Mouse (Mus musculus) heart, adult 2 months (tissue): ENCODE data around the gene Fam43b. TPM values are rescaled to one million over a fixed set of nuclear protein-coding genes. Genes with fewer than 3 reads are reported as not detected.

ENCODE experiments used
- DNase-seq, 2 experiments: peaks; one replicate each; pipeline ENCODE4 v3.0.0; 2021
- H3K27ac ChIP-seq: fragments of 200-600 bp; 2 replicates; pipeline ENCODE4 v1.8.1; 2022
- H3K27me3 ChIP-seq: fragments of 200-500 bp; 2 replicates; pipeline ENCODE4 v1.6.1; 2012; ENCODE audit warnings: mild to moderate bottlenecking, low read length, inconsistent platforms, mixed read lengths; ENCODE audit not compliant: control insufficient read depth, insufficient read depth
- H3K36me3 ChIP-seq: fragments of 200-500 bp; 2 replicates; pipeline ENCODE4 v1.6.1; 2012; ENCODE audit warnings: low read length, inconsistent platforms; ENCODE audit not compliant: control insufficient read depth, insufficient read depth
- H3K4me1 ChIP-seq: fragments of 200-500 bp; 2 replicates; pipeline ENCODE4 v1.6.1; 2011; ENCODE audit warnings: low read length; ENCODE audit not compliant: control insufficient read depth, insufficient read depth
- H3K4me3 ChIP-seq: fragments of 200-600 bp; 2 replicates; pipeline ENCODE4 v1.8.1; 2022
- H3K79me2 ChIP-seq: fragments of 200-500 bp; replicated peaks from 2 replicates; pipeline ENCODE4 v1.6.1; 2012; ENCODE audit warnings: mild to moderate bottlenecking, inconsistent platforms, low read length, moderate library complexity, mixed read lengths; ENCODE audit not compliant: control insufficient read depth, insufficient read depth
- H3K9ac ChIP-seq: fragments of 200-500 bp; 2 replicates; pipeline ENCODE4 v1.6.1; 2012; ENCODE audit warnings: low read depth, mild to moderate bottlenecking, control low read depth, inconsistent platforms, low read length, mixed read lengths
- CTCF ChIP-seq: fragments of 200-600 bp; IDR thresholded peaks from 2 replicates; pipeline ENCODE4 v1.8.1; 2022; ENCODE audit warnings: antibody characterized with exemption, mild to moderate bottlenecking, moderate library complexity
- EP300 ChIP-seq: fragments of 200-500 bp; IDR thresholded peaks from 2 replicates; pipeline ENCODE4 v1.6.1; 2011; ENCODE audit warnings: low read depth, low read length, control low read depth; ENCODE audit not compliant: insufficient read depth
- POLR2A ChIP-seq: fragments of 200-500 bp; IDR thresholded peaks from 2 replicates; pipeline ENCODE4 v1.6.1; 2011; ENCODE audit warnings: mild to moderate bottlenecking, low read depth, low read length, control low read depth; ENCODE audit not compliant: insufficient read depth
- WGBS: fragments of 180-500 bp; shearing (Covaris S2); methylation state at CpG from one replicate; pipeline ENCODE4 v1.1.7; 2018; 5-methylcytosine and 5-hydroxymethylcytosine counted together
- intact Hi-C: fragments of 180-260 bp; cut with DNase I; formaldehyde crosslinking; loops from one replicate; pipeline ENCODE4 v1.15.1; 2025
- polyA plus RNA-seq: library from polyadenylated mRNA; depleted of rRNA; stranded (reverse); fragments of >200 nt; gene quantifications from 2 replicates; pipeline ENCODE4 v1.2.3, GENCODE M21; 2012
- total RNA-seq, 2 experiments: library from RNA; stranded (reverse); gene quantifications; 2 replicates each; pipeline ENCODE4 v1.2.3; 2021

Fam43b gene
- total and polyA plus RNA-seq, 3 experiments: not detected

DNA sequence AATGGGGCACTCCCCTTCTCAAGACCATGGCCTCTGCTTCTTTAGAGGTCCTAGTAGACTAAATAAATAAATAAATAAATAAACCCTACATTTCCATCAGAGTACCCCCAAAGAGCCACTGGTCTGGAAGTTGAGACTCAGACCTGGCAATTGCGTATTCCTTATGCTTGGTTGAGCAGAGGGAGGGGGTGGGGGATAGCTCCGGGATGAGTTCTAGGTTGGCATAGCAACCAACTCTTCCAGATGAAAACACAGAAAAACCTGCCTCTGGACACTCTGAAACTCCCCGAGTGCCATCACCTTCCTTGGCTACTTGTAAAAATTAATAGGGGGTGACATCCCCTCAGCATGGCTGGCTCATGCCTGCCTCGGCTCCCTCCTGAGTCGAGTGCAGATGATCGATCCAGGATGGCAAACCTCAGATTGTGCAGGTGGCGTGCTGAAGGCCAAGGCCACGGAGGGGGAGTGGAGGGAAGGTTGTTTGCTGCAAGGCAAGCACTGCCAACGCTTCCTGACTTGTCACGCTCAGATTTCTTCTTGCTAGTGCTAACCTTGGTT, 16.1 kb downstream of the Fam43b start:
- Histone ChIP-seq H3K27me3 (no peaks in the 10 kb centered on the region), H3K9ac (no peak overlapping the region), H3K36me3 (no peaks in the 10 kb centered on the region), H3K4me3 (no peak overlapping the region), H3K79me2 (no peaks in the 10 kb centered on the region), H3K27ac (no peak overlapping the region), H3K4me1 (peaks cover 1% of the 10 kb centered on the region)
- 65% methylated on average over 10 of the region's 10 CpGs for WGBS
- TF ChIP-seq EP300: no peak
- TF ChIP-seq POLR2A: no peak
- no peak for TF ChIP-seq CTCF
- no peak for DNase-seq
- intact Hi-C loops: no loop called here

DNA sequence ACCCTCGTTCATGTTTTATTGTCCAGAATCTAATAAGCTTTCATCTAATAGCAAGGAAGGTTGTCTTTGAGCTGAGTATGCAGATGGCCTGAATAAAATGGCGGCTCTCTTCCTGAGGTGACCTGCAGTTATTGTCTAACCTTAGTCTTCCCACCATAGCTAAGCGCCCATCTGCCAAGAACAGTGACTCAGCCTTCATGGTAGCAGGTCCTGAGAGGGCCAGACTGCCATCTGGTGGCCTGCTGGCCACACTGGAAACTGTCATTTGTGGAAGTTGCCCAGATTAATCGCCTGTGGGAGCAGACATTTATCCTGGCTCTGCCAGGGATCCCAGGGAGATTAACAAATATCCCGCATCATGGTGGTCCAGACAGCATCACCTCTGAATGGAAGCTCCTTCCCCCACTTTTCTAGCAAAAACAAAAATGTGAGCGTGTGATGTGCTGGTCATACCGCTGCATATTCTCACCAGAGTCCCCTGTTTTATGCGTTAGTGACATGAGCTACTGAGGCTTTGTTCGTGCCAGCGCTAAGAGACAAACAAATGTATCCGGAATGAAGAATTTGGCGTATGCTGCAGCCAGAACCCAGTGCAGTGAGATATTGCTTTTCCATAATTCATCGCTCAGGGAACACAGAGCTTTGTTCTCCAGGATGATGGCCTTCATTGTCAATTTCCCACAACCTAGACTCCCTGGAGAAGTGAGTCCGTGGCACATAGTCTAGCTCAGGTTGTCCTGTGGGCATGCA, 17.1 kb downstream of the Fam43b start:
- Histone ChIP-seq H3K4me1 (peaks cover 1% of the 10 kb centered on the region), H3K9ac (no peak overlapping the region)
- intact Hi-C loops: loop anchor here (1.0 to 2.0 kb wide), 4 partner anchors 34 to 60 kb away; partner anchors contain the start of gene Pink1

DNA sequence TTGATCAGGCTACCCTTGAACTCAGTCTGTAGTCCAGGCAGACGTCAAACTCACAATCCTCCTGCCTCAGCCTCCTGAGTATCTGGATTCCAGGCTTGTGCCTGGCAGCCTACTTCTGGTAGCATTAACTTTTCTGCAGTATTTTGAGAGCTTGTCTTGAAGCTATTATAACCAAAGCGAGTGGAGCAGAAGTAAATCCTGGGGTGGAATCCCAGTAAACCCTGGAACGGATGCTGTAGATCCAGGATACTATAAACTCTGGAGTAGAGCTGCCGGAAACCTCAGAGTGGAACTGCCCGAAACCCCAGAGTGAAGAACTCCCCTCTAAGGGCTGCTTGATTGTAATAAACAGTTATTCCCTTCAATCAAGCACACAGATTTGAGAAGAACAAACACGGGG, 18.8 kb downstream of the Fam43b start:
- intact Hi-C loops: no loop called here
- TF ChIP-seq CTCF (no peak), EP300 (no peak), POLR2A (no peak)
- Histone ChIP-seq H3K9ac (no peak overlapping the region), H3K79me2 (no peaks in the 10 kb centered on the region), H3K4me3 (no peak overlapping the region), H3K27ac (no peak overlapping the region), H3K27me3 (no peaks in the 10 kb centered on the region), H3K36me3 (no peaks in the 10 kb centered on the region), H3K4me1 (peaks cover 1% of the 10 kb centered on the region)
- DNase-seq: peak in 1 of 2 experiments; percentile 37
- 58% methylated on average over 6 of the region's 6 CpGs for WGBS

More for the DNA sequence above, 17.1 kb downstream of the Fam43b start:
- H3K36me3 ChIP-seq: no peaks in the 10 kb centered on the region
- H3K79me2 ChIP-seq: no peaks in the 10 kb centered on the region
- peak overlapping the region; percentile 24; the same call in 1 of the 2 replicates for H3K27ac ChIP-seq
- TF ChIP-seq POLR2A: no peak
- TF ChIP-seq EP300: peak; percentile 98
- TF ChIP-seq CTCF: peak; percentile 97
- H3K27me3 ChIP-seq: no peaks in the 10 kb centered on the region
- DNase-seq: peak; percentile 75 to 79
- no peak overlapping the region for H3K4me3 ChIP-seq
- 47% methylated on average over 14 of the region's 14 CpGs for WGBS

DNA sequence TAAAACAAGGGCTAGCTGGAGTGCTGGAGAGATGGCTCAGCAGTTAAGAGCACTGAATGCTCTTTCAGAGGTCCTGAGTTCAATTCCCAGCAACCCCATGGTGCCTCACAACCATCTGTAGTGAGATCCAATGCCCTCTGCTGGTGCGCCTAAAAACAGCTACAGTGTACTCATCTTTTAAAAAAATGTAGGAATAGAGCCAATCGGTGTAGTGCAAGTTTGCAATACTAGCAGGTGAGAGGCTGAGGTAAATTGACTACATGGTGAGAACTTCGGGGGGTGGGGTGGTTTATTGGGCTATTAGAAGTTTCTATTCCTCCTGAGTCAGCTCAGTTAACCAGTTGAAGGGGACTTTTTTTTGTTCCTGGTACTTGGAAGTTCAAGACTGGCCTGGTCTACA, 21.2 kb downstream of the Fam43b start:
- Histone ChIP-seq H3K4me3 (no peak overlapping the region), H3K4me1 (peaks cover 1% of the 10 kb centered on the region), H3K9ac (no peak overlapping the region), H3K27me3 (no peaks in the 10 kb centered on the region), H3K36me3 (no peaks in the 10 kb centered on the region), H3K79me2 (no peaks in the 10 kb centered on the region), H3K27ac (no peak overlapping the region)
- intact Hi-C loops: no loop called here
- DNase-seq: no peak
- TF ChIP-seq POLR2A (no peak), CTCF (no peak), EP300 (no peak)
- 94% methylated on average over 3 of the region's 3 CpGs for WGBS

DNA sequence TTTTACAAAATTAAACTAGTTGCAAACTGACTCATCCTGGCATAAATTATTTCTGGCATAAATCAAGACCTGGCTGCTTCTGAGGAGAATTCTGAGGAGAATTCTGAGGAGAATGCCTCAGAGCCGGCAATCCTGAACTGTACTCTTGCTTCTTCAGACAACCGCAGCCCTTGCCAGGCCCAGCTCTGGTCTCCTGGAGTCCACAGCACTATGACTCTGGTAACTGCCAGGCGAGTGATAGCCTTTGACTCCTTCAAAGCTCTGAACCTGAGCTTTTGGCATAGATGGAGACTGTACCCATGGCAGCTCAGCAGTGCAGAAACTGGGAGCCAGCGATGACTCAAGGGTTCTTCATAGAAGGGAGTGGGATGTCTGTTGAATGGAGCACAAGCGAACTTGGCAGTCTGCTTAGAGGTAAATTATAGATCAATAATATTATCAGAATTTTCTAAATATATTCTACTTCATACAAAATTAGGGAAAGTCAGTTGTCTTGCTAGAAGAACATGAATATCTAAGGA, 25.3 kb downstream of the Fam43b start:
- Histone ChIP-seq H3K79me2 (no peaks in the 10 kb centered on the region), H3K27ac (no peak overlapping the region), H3K27me3 (no peaks in the 10 kb centered on the region), H3K36me3 (no peaks in the 10 kb centered on the region), H3K4me3 (no peak overlapping the region), H3K9ac (no peak overlapping the region), H3K4me1 (peaks cover 6% of the 10 kb centered on the region)
- no peak for TF ChIP-seq EP300
- no peak for TF ChIP-seq POLR2A
- no peak for TF ChIP-seq CTCF
- no peak for DNase-seq
- 83% methylated on average over 5 of the region's 5 CpGs for WGBS
- intact Hi-C loops: no loop called here
